Mouse (Mus musculus): Measurements from ENCODE around the gene Ikzf3. TPM values are rescaled to one million over a fixed set of nuclear protein-coding genes. Genes with fewer than 3 reads are reported as not detected.

The Ikzf3 gene
- polyA plus RNA-seq, 1 experiment from 2014 or later: not detected

- 22% methylated on average over 7 of the region's 7 CpGs for WGBS
- H3K4me3 ChIP-seq: no peak overlapping the region
- H3K4me1 ChIP-seq: peaks cover 30% of the 10 kb centered on the region
- peaks cover 13% of the 10 kb centered on the region for H3K27me3 ChIP-seq (ENCODE audit: low read depth, poor library complexity, severe bottlenecking)
- H3K9me3 ChIP-seq (replicated peaks): no peaks in the 10 kb centered on the region
- no peak for DNase-seq (ENCODE audit: low spot score)
- H3K27ac ChIP-seq: peak overlapping the region; percentile 37; the same call in 1 of the 2 replicates
- no peaks in the 10 kb centered on the region for H3K36me3 ChIP-seq
Measured at GRCm38 (mm10) chr11:98492959-98493358, 52.9 kb downstream of the Ikzf3 start.

GRCm38 (mm10) chr11:98491571-98491970 is 54.3 kb downstream of the Ikzf3 start:
- DNase-seq (ENCODE audit: low spot score): no peak
- H3K27ac ChIP-seq: no peak overlapping the region
- H3K27me3 ChIP-seq (ENCODE audit: low read depth, poor library complexity, severe bottlenecking): peaks cover 13% of the 10 kb centered on the region
- H3K9me3 ChIP-seq (replicated peaks): no peaks in the 10 kb centered on the region
- H3K4me3 ChIP-seq: no peak overlapping the region
- H3K4me1 ChIP-seq: peaks cover 21% of the 10 kb centered on the region
- WGBS: 93% methylated on average over 7 of the region's 7 CpGs
- no peaks in the 10 kb centered on the region for H3K36me3 ChIP-seq

- no peak for DNase-seq (ENCODE audit: low spot score)
- no peaks in the 10 kb centered on the region for H3K36me3 ChIP-seq
- H3K4me1 ChIP-seq: peaks cover 21% of the 10 kb centered on the region
- no peak overlapping the region for H3K4me3 ChIP-seq
- peak overlapping the region; percentile 21; the same call in 1 of the 2 replicates for H3K27ac ChIP-seq
- H3K9me3 ChIP-seq (replicated peaks): no peaks in the 10 kb centered on the region
- WGBS: 73% methylated on average over 20 of the region's 20 CpGs
- no peaks in the 10 kb centered on the region for H3K27me3 ChIP-seq (ENCODE audit: low read depth, poor library complexity, severe bottlenecking)
Measured at GRCm38 (mm10) chr11:98488540-98489234, 57.1 kb downstream of the Ikzf3 start.

- no peaks in the 10 kb centered on the region for H3K36me3 ChIP-seq
- H3K4me3 ChIP-seq: no peak overlapping the region
- no peaks in the 10 kb centered on the region for H3K9me3 ChIP-seq (replicated peaks)
- H3K4me1 ChIP-seq: peaks cover 12% of the 10 kb centered on the region
- H3K27ac ChIP-seq: no peak overlapping the region
- DNase-seq (ENCODE audit: low spot score): no peak
- 91% methylated on average over 5 of the region's 5 CpGs for WGBS
- H3K27me3 ChIP-seq (ENCODE audit: low read depth, poor library complexity, severe bottlenecking): no peaks in the 10 kb centered on the region
Measured at GRCm38 (mm10) chr11:98487526-98488040, 58.2 kb downstream of the Ikzf3 start.

GRCm38 (mm10) chr11:98485749-98486148 is 60.1 kb downstream of the Ikzf3 start:
- no peak for DNase-seq (ENCODE audit: low spot score)
- 88% methylated on average over 2 of the region's 2 CpGs for WGBS
- Histone ChIP-seq H3K4me1 (peaks cover 9% of the 10 kb centered on the region), H3K4me3 (no peak overlapping the region), H3K36me3 (no peaks in the 10 kb centered on the region), H3K9me3 (replicated peaks) (no peaks in the 10 kb centered on the region), H3K27ac (no peak overlapping the region), H3K27me3 (ENCODE audit: low read depth, poor library complexity, severe bottlenecking) (no peaks in the 10 kb centered on the region)

- DNase-seq (ENCODE audit: low spot score): no peak
- Histone ChIP-seq H3K36me3 (no peaks in the 10 kb centered on the region), H3K9me3 (replicated peaks) (no peaks in the 10 kb centered on the region), H3K27me3 (ENCODE audit: low read depth, poor library complexity, severe bottlenecking) (no peaks in the 10 kb centered on the region), H3K27ac (no peak overlapping the region), H3K4me1 (peaks cover 8% of the 10 kb centered on the region), H3K4me3 (no peak overlapping the region)
- WGBS: 88% methylated on average over 10 of the region's 10 CpGs
Measured at GRCm38 (mm10) chr11:98482067-98482466, 63.8 kb downstream of the Ikzf3 start.

- H3K27me3 ChIP-seq (ENCODE audit: low read depth, poor library complexity, severe bottlenecking): no peaks in the 10 kb centered on the region
- peaks cover 8% of the 10 kb centered on the region for H3K4me1 ChIP-seq
- no peaks in the 10 kb centered on the region for H3K36me3 ChIP-seq
- H3K9me3 ChIP-seq (replicated peaks): no peaks in the 10 kb centered on the region
- 80% methylated on average over 6 of the region's 6 CpGs for WGBS
- no peak overlapping the region for H3K4me3 ChIP-seq
- DNase-seq (ENCODE audit: low spot score): no peak
- H3K27ac ChIP-seq: no peak overlapping the region
Measured at GRCm38 (mm10) chr11:98481231-98481630, 64.6 kb downstream of the Ikzf3 start.

GRCm38 (mm10) chr11:98479940-98480497 is 65.8 kb downstream of the Ikzf3 start:
- H3K36me3 ChIP-seq: no peaks in the 10 kb centered on the region
- H3K4me3 ChIP-seq: no peak overlapping the region
- H3K4me1 ChIP-seq: peaks cover 8% of the 10 kb centered on the region
- no peak overlapping the region; the same call in 1 of the 2 replicates for H3K27ac ChIP-seq
- no peak for DNase-seq (ENCODE audit: low spot score)
- no peaks in the 10 kb centered on the region for H3K9me3 ChIP-seq (replicated peaks)
- WGBS: 78% methylated on average over 12 of the region's 12 CpGs
- no peaks in the 10 kb centered on the region for H3K27me3 ChIP-seq (ENCODE audit: low read depth, poor library complexity, severe bottlenecking)

- WGBS: 67% methylated on average over 13 of the region's 13 CpGs
- no peaks in the 10 kb centered on the region for H3K36me3 ChIP-seq
- H3K27me3 ChIP-seq (ENCODE audit: low read depth, poor library complexity, severe bottlenecking): no peaks in the 10 kb centered on the region
- peaks cover 8% of the 10 kb centered on the region for H3K4me1 ChIP-seq
- no peak overlapping the region; the same call in 1 of the 2 replicates for H3K27ac ChIP-seq
- DNase-seq (ENCODE audit: low spot score): no peak
- H3K4me3 ChIP-seq: no peak overlapping the region
- H3K9me3 ChIP-seq (replicated peaks): no peaks in the 10 kb centered on the region
Measured at GRCm38 (mm10) chr11:98479026-98479939, 66.5 kb downstream of the Ikzf3 start.

- Histone ChIP-seq H3K4me1 (peaks cover 8% of the 10 kb centered on the region), H3K27ac (no peak overlapping the region), H3K9me3 (replicated peaks) (no peaks in the 10 kb centered on the region), H3K27me3 (ENCODE audit: low read depth, poor library complexity, severe bottlenecking) (no peaks in the 10 kb centered on the region), H3K4me3 (no peak overlapping the region), H3K36me3 (no peaks in the 10 kb centered on the region)
- no peak for DNase-seq (ENCODE audit: low spot score)
- 73% methylated on average over 14 of the region's 14 CpGs for WGBS
Measured at GRCm38 (mm10) chr11:98477011-98477701, 68.7 kb downstream of the Ikzf3 start.

GRCm38 (mm10) chr11:98476434-98476807 is 69.4 kb downstream of the Ikzf3 start:
- WGBS: 83% methylated on average over 4 of the region's 4 CpGs
- Histone ChIP-seq H3K27me3 (ENCODE audit: low read depth, poor library complexity, severe bottlenecking) (peaks cover 5% of the 10 kb centered on the region; the same call in 1 of the 2 replicates), H3K4me1 (peaks cover 13% of the 10 kb centered on the region), H3K27ac (no peak overlapping the region), H3K4me3 (no peak overlapping the region), H3K36me3 (no peaks in the 10 kb centered on the region), H3K9me3 (replicated peaks) (no peaks in the 10 kb centered on the region)
- no peak for DNase-seq (ENCODE audit: low spot score)

- H3K4me3 ChIP-seq: no peak overlapping the region
- DNase-seq (ENCODE audit: low spot score): no peak
- H3K9me3 ChIP-seq (replicated peaks): no peaks in the 10 kb centered on the region
- H3K27me3 ChIP-seq (ENCODE audit: low read depth, poor library complexity, severe bottlenecking): peaks cover 9% of the 10 kb centered on the region
- no peaks in the 10 kb centered on the region for H3K36me3 ChIP-seq
- WGBS: 91% methylated on average over 9 of the region's 9 CpGs
- H3K4me1 ChIP-seq: peaks cover 13% of the 10 kb centered on the region
- H3K27ac ChIP-seq: no peak overlapping the region
Measured at GRCm38 (mm10) chr11:98475630-98476433, 70.0 kb downstream of the Ikzf3 start.
